Mouse (Mus musculus) C2C12 (cell line): Measurements from ENCODE around the gene Hdac5.

ENCODE experiments used
- CTCF ChIP-seq: IDR thresholded peaks from one replicate; pipeline ENCODE4 v1.5.1; 2011; ENCODE audit not compliant: control insufficient read depth, insufficient read depth, insufficient read length
- MAX ChIP-seq: IDR thresholded peaks from one replicate; pipeline ENCODE4 v1.6.1; 2011; ENCODE audit warnings: mild to moderate bottlenecking, control low read depth
- MYOG ChIP-seq: IDR thresholded peaks from one replicate; pipeline ENCODE4 v1.6.1; 2011; ENCODE audit not compliant: control insufficient read depth, insufficient read length; ENCODE audit errors: extremely low read depth
- USF1 ChIP-seq: IDR thresholded peaks from one replicate; pipeline ENCODE4 v1.6.1; 2011; ENCODE audit warnings: low read depth, mild to moderate bottlenecking, control low read depth, moderate library complexity

DNA sequence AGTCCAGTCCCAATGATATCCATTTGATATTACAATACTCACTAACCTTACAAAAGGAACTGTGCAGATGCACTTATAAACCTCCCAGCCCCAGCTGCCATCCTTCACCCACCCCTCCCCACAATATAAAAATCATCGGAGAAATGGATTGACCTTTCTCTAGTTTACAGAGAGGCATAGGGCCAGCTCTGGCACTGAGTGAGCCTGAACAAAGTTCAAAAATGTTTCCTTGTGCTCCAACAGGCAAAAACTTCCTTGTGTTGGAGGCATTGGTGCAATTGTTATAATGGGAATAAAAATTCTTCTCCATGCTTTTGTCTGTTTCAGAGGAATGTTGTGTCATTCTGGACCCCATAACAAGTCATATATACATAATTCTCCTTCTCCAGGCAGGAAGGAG, 43.7 kb downstream of the Hdac5 start:
- TF ChIP-seq CTCF (no peak), USF1 (no peak), MYOG (no peak), MAX (no peak)
